Mouse (Mus musculus) neutrophil, adult 5-6 weeks (primary cell): ENCODE results near the gene Olfr71. TPM values are rescaled to one million over a fixed set of nuclear protein-coding genes. Genes with fewer than 3 reads are reported as not detected.
A peak's percentile ranks its signal among the peaks of the same experiment; 100 is the strongest.

Experiments
- ATAC-seq: fragments of 151-379, 151-347 bp; 2 replicates; pipeline ENCODE4 v1.8.0; 2017; ENCODE audit warnings: mild to moderate bottlenecking, moderate TSS enrichment; ENCODE audit not compliant: insufficient number of reproducible peaks, poor library complexity, low FRiP score, severe bottlenecking; ENCODE audit errors: extremely low read depth
- total RNA-seq: library from RNA; stranded (forward); fragments of 200-1000 nt; gene quantifications from 2 replicates; pipeline ENCODE4 v1.2.3, GENCODE M21; 2017

The Olfr71 gene
- total RNA-seq, 1 experiment from 2014 or later, result not detected

DNA sequence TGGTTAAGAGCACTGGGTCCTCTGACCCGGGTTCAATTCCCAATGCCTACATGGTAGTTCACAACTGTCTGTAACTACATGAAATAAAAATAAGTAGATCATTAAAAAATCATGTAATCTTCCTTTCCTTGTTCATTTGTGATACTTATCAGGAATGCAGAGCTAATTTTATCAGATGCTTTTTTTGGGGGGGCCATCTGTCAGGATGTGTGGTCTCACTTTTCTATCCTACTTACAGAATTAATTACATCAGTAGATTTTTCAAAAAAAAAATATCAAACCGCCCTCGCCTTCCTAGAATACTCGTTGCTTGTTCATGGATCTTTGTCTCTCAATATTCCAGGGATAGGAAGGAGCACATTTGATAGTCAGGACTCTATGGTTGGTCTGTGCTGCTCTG, 12.1 kb upstream of the Olfr71 start:
- no peak for ATAC-seq

GRCm38 (mm10) chr4:43720491-43721228, 10.6 kb upstream of the Olfr71 start:
- ATAC-seq, result no peak

DNA sequence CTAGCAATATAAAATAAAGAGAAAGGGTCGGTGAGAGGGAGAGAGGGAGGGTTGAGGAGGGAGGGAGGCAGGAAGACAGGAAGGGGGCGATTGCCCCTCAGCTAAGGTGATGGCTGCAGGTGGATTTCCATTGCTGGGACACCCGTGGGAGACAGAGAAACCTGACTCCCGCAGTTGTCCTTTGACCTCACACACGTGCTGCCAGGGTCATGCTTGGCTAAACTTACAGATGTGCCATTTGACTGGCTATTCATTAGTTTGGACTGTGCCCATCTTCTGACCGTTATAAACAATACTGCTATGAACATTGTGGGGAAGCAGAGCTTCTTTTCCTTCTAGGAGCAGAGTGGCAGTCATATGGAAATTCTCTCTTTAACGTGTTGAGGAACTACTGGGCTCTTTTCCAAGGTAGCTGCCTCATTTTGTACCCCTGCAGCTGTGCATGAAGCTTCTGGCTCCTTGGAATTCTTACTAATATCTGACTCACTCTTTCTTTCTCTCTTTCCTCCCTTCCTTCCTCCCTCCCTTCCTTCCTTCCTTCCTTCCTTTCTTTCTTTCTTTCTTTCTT, 3.7 kb upstream of the Olfr71 start:
- ATAC-seq, result no peak

GRCm38 (mm10) chr4:43711821-43712220, 1.8 kb upstream of the Olfr71 start:
- ATAC-seq, result peak; percentile 33; the same call in 1 of the 2 replicates

- no peak for ATAC-seq
Measured at GRCm38 (mm10) chr4:43705991-43706390, 4.1 kb downstream of the Olfr71 start.

GRCm38 (mm10) chr4:43703851-43704250, 6.2 kb downstream of the Olfr71 start:
- no peak for ATAC-seq

- no peak for ATAC-seq
Measured at GRCm38 (mm10) chr4:43703439-43703838, 6.6 kb downstream of the Olfr71 start.

DNA sequence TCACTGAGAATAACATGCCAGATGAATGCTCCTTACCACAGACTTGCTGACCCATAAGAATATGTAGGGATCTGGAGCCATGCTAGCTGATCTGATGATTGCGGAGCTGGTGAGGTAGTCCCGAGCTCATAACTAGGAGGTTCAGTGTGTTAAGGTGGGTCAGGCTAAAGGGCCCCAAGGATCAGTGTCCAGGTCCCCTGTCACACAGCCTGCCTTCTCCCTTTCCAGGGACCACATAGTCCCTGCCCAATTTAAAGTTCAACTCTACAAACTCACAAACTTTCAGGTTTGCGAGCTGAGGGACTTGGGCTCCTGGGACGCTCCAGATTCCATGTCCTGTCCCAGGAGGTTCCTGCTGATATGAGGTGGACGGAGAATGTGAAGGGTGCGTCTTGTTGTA, 9.3 kb downstream of the Olfr71 start, which contains the start of gene Olfr70:
Gene Olfr70 (minus strand): TSS at position 101 of the 400 bp plus-strand sequence.
- no peak for ATAC-seq

DNA sequence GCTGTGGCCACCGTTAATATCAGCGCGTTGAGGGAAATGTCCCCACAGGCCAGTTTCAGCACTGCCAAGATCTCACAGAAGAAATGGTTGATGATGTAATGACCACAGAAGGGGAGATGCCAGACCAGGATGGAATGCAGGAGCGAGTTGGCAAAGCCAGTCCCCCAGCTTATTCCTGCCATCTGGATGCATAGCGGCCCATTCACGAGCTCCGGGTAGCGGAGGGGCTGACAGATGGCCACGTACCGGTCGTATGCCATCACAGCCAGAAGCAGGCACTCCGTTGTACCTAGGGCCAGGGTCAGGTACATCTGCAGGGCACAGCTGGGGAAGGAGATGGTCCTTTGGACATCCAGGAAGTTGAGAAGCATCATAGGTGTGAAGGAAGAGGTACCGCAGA, 13.5 kb downstream of the Olfr71 start:
- ATAC-seq, result no peak

DNA sequence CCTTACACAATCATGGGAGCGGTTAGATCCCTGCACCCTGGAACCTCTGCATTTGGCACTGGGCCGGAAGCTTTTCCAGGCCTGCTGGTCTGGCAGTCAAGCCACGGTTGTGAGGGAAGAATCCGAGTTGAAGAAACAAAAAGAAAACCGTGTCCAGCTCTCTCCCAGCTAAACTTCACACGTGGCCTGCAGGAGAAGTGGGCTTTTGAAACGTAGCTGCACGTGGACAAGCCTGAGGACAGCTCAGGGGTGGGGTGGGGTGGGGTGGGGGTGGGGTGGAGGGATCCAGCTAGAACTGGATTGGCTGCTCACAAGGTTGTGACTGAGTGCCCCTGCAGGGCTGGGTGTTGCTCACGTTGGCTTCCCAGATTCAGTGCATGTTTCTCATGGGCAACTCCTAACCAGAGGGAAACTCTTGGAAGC, 14.8 kb downstream of the Olfr71 start:
- no peak for ATAC-seq

GRCm38 (mm10) chr4:43694439-43695248, 15.4 kb downstream of the Olfr71 start:
- ATAC-seq, result no peak

- ATAC-seq, result no peak
Measured at GRCm38 (mm10) chr4:43693806-43694241, 16.2 kb downstream of the Olfr71 start.

- no peak for ATAC-seq
Measured at GRCm38 (mm10) chr4:43691026-43691425, 19.0 kb downstream of the Olfr71 start.

DNA sequence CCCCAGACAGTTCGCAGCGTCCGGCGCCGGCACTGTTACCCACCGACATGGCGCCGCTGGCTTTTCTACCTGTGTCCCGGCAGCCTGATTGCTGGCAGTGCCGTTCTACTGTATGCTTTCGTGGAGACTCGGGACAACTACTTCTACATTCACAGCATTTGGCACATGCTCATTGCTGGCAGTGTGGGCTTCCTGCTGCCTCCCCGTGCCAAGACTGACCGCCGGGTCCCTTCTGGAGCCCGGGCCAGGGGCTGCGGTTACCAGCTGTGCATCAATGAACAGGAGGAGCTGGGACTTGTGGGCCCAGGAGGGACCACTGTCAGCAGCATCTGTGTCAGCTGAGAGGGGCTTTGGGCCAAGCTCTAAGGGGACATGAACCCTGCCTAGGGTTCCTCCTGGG, 20.0 kb downstream of the Olfr71 start:
- ATAC-seq, result no peak

DNA sequence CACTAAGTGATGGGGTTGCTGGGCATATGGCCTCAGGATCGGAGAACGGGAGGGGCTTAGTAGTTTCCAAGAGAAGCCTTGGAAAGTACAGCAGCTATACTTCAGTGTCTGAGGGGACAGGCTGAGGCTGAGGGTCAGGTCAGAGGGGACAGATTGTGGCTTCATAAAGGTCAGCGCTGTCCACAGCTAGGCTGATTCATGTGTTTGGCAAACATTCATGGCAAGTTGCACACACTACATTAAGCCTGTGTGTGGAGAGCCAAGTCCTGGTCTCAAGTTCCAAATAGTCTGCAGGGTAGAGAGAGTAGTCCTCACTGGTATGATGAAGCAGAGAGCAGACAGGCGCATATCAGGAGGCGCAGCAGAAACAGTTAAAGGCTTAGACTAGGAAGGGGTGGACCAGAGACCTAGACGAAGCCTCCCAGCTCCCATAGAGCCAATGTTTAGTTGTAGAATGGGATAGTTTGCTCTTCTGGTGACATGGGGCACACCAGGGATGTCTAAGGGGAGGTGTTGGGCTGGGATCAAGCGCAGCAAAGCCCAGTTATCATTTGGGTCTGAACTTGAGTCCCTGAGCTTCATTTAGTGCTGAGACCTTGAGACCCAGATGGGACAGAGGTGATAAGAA, 30.5 kb downstream of the Olfr71 start:
- ATAC-seq, result no peak

- ATAC-seq, result no peak
Measured at GRCm38 (mm10) chr4:43678541-43678940, 31.5 kb downstream of the Olfr71 start.

- no peak for ATAC-seq
Measured at GRCm38 (mm10) chr4:43675608-43676007, 34.4 kb downstream of the Olfr71 start.

DNA sequence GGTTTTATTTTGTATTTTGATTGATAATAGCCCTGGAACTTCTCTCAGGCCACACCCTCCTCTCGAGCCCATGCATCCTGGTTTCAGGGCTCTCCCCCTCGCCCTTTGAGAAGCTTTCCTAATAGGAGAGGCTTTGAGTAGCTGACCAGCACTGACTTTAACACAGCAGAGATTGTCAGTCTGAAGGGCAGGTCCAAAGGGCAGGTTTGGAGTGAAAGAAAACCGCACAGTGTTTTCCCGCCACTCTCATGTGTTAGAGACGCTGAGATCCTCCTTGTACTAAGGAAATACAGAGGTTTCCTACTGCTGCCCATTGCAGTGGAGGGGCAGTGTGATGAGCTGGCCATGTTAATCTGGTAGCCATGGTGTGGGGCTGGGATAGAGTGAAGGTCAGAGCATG, 35.1 kb downstream of the Olfr71 start:
- ATAC-seq, result no peak

GRCm38 (mm10) chr4:43673703-43674102, 36.4 kb downstream of the Olfr71 start:
- ATAC-seq, result no peak
